Mouse (Mus musculus) CH12.LX (cell line): ENCODE data around the gene Fra10ac1. TPM values are rescaled to one million over a fixed set of nuclear protein-coding genes. Genes with fewer than 3 reads are reported as not detected.

ENCODE experiments used
- DNase-seq: peaks from one replicate; pipeline ENCODE4 v3.0.0-alpha.2; 2013; ENCODE audit errors: extremely low read depth
- H3K27ac ChIP-seq: 2 replicates; pipeline ENCODE4 v1.5.1; 2012; ENCODE audit warnings: low read depth, mild to moderate bottlenecking, control low read depth, moderate library complexity; ENCODE audit not compliant: insufficient read depth
- H3K27me3 ChIP-seq: replicated peaks from 2 replicates; pipeline ENCODE3; 2012; ENCODE audit warnings: inconsistent platforms
- H3K36me3 ChIP-seq, 2 experiments: replicated peaks in 1 of 2; 2 replicates each; pipeline versions ENCODE3 to v1.6.1; 2012; ENCODE audit warnings: inconsistent platforms in 1 of 2, low read length in 1 of 2, mild to moderate bottlenecking in 1 of 2, mixed read lengths in 1 of 2, moderate library complexity in 1 of 2; ENCODE audit not compliant: control insufficient read depth in 1 of 2, insufficient read depth in 1 of 2
- H3K4me1 ChIP-seq, 2 experiments: 2 replicates each; pipeline ENCODE4 v1.6.1; 2012; ENCODE audit warnings: inconsistent platforms in 1 of 2, moderate library complexity in 1 of 2; ENCODE audit not compliant: insufficient read depth in 2 of 2, control insufficient read depth in 1 of 2
- H3K4me2 ChIP-seq: 2 replicates; pipeline ENCODE4 v1.6.1; 2012; ENCODE audit warnings: low read depth, mild to moderate bottlenecking, control low read depth; ENCODE audit not compliant: poor library complexity, insufficient read depth, severe bottlenecking
- H3K4me3 ChIP-seq, 3 experiments: fragments of 150-350 bp in 1 of 3; sonication (generic) in 1 of 3; replicated peaks in 1 of 3; 2 replicates each; pipeline versions ENCODE3 to v1.5.1; 2011 to 2012; ENCODE audit warnings: low read depth in 2 of 3, low read length in 2 of 3, mild to moderate bottlenecking in 2 of 3, moderate library complexity in 2 of 3, control low read depth in 1 of 3, improper control_type of control experiment in 1 of 3, inconsistent platforms in 1 of 3, mixed read lengths in 1 of 3; ENCODE audit not compliant: poor library complexity in 1 of 3
- H3K79me2 ChIP-seq: replicated peaks from 2 replicates; pipeline ENCODE4 v1.6.1; 2012; ENCODE audit warnings: mild to moderate bottlenecking, moderate library complexity; ENCODE audit not compliant: control insufficient read depth, poor library complexity, insufficient read depth, severe bottlenecking; ENCODE audit errors: extremely low read depth
- H3K9ac ChIP-seq: 2 replicates; pipeline ENCODE4 v1.6.1; 2012; ENCODE audit warnings: low read depth, mild to moderate bottlenecking, control low read depth, moderate library complexity; ENCODE audit not compliant: insufficient read depth
- H3K9me3 ChIP-seq: replicated peaks from 2 replicates; pipeline ENCODE3; 2012; ENCODE audit warnings: low read length, inconsistent platforms, mixed read lengths
- CHD2 ChIP-seq: IDR thresholded peaks from 2 replicates; pipeline ENCODE4 v1.6.1; 2011; ENCODE audit warnings: low read length, improper control_type of control experiment
- E2F4 ChIP-seq: IDR thresholded peaks from 2 replicates; pipeline ENCODE4 v1.6.1; 2011; ENCODE audit warnings: low read depth, low read length, improper control_type of control experiment; ENCODE audit not compliant: insufficient replicate concordance
- EP300 ChIP-seq: IDR thresholded peaks from 2 replicates; pipeline ENCODE4 v1.6.1; 2011; ENCODE audit warnings: low read length, improper control_type of control experiment
- ETS1 ChIP-seq: conservative IDR thresholded peaks from 2 replicates; pipeline ENCODE4 v1.6.1; 2012; ENCODE audit warnings: low read depth, mild to moderate bottlenecking, inconsistent platforms, low read length, improper control_type of control experiment, moderate library complexity
- GABPA ChIP-seq: IDR thresholded peaks from 2 replicates; pipeline ENCODE4 v1.6.1; 2012; ENCODE audit warnings: low read depth, low read length, improper control_type of control experiment, inconsistent platforms; ENCODE audit not compliant: insufficient replicate concordance
- HCFC1 ChIP-seq: IDR thresholded peaks from 2 replicates; pipeline ENCODE4 v1.6.1; 2012; ENCODE audit warnings: low read depth, mild to moderate bottlenecking, inconsistent platforms, low read length, improper control_type of control experiment
- KAT2A ChIP-seq: IDR thresholded peaks from 2 replicates; pipeline ENCODE4 v1.6.1; 2012; ENCODE audit warnings: low read length, improper control_type of control experiment, inconsistent platforms; ENCODE audit not compliant: insufficient replicate concordance
- MEF2A ChIP-seq: IDR thresholded peaks from 2 replicates; pipeline ENCODE4 v1.6.1; 2014; ENCODE audit warnings: low read depth, mild to moderate bottlenecking, inconsistent platforms, low read length, improper control_type of control experiment, borderline replicate concordance
- MXI1 ChIP-seq: IDR thresholded peaks from 2 replicates; pipeline ENCODE4 v1.6.1; 2011; ENCODE audit warnings: mild to moderate bottlenecking, low read depth, low read length, improper control_type of control experiment
- MYC ChIP-seq: IDR thresholded peaks from 2 replicates; pipeline ENCODE4 v1.6.1; 2011; ENCODE audit warnings: low read depth, mild to moderate bottlenecking, improper control_type of control experiment, low read length
- NRF1 ChIP-seq: IDR thresholded peaks from 2 replicates; pipeline ENCODE4 v1.6.1; 2014; ENCODE audit warnings: low read depth, mild to moderate bottlenecking, inconsistent platforms, low read length, improper control_type of control experiment, moderate library complexity
- PAX5 ChIP-seq: IDR thresholded peaks from 2 replicates; pipeline ENCODE4 v1.6.1; 2012; ENCODE audit warnings: low read length, inconsistent platforms, mixed read lengths
- RCOR1 ChIP-seq: conservative IDR thresholded peaks from 2 replicates; pipeline ENCODE4 v1.6.1; 2012; ENCODE audit warnings: low read depth, mild to moderate bottlenecking, inconsistent platforms, low read length, improper control_type of control experiment
- SIN3A ChIP-seq: IDR thresholded peaks from 2 replicates; pipeline ENCODE4 v1.6.1; 2012; ENCODE audit warnings: low read length, improper control_type of control experiment, inconsistent platforms
- TBP ChIP-seq: conservative IDR thresholded peaks from 2 replicates; pipeline ENCODE4 v1.6.1; 2011; ENCODE audit warnings: low read depth, low read length, improper control_type of control experiment
- TCF12 ChIP-seq: IDR thresholded peaks from 2 replicates; pipeline ENCODE4 v1.6.1; 2014; ENCODE audit warnings: low read depth, mild to moderate bottlenecking, inconsistent platforms, low read length, improper control_type of control experiment
- ZKSCAN1 ChIP-seq: IDR thresholded peaks from 2 replicates; pipeline ENCODE4 v1.6.1; 2012; ENCODE audit warnings: low read depth, inconsistent platforms, low read length, improper control_type of control experiment, borderline replicate concordance
- ZMIZ1 ChIP-seq: IDR thresholded peaks from 2 replicates; pipeline ENCODE4 v1.6.1; 2012; ENCODE audit warnings: low read depth, mild to moderate bottlenecking, inconsistent platforms, low read length, improper control_type of control experiment
- ZNF384 ChIP-seq: IDR thresholded peaks from 2 replicates; pipeline ENCODE4 v1.6.1; 2012; ENCODE audit warnings: low read depth, low read length, improper control_type of control experiment, inconsistent platforms
- dilution Hi-C: fragments of 300-500 bp; cut with MboI; formaldehyde crosslinking; loops from 2 replicates; pipeline ENCODE4 v1.14.3; 2020; ENCODE audit warnings: low sequenced_read_pairs; ENCODE audit not compliant: extremely low pct_unique_long_range_greater_than_20kb, extremely low pct_ligation_motif_present
- in situ Hi-C: fragments of 300-500 bp; cut with MboI; formaldehyde crosslinking; loops from 3 replicates; pipeline ENCODE4 v1.14.3; 2019; ENCODE audit warnings: low sequenced_read_pairs, low pct_ligation_motif_present, low pct_unique_long_range_greater_than_20kb, mixed read lengths
- polyA plus RNA-seq: library from polyadenylated mRNA; unstranded; fragments of >175 nt; gene quantifications from 2 replicates; pipeline ENCODE4 v1.2.1, GENCODE M21; 2012; ENCODE audit warnings: low read depth; ENCODE audit not compliant: insufficient read length
- total RNA-seq, 2 experiments: library from RNA; depleted of rRNA; stranded (reverse); fragments of 300-350 nt in 1 of 2; fragments of >200 nt in 1 of 2; gene quantifications; 2 replicates each; pipeline ENCODE4 v1.2.3; 2012 to 2014

Fra10ac1 gene
- total and polyA plus RNA-seq, 3 experiments, result 21.1 to 50.4 (median 21.6) TPM

DNA sequence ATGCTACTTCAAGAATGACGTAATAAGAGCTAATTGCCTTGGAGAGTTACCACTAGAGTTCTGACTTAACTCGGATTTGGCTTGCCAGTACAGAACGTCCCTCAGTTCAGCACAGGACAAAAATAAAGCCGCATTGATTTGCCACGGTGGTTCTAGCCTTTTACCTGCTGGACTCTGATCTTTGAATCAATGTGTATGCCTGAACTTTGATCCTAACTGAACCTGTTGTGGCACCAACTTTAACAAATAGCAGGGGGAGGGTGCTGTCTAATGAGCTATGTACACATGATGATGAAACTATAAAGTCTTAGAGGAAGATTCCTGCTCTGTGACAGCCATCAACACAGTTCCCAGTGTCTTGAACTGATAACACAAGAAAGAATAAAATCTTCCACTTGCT is 32.5 kb downstream of the Fra10ac1 start:
- Histone ChIP-seq H3K4me3 (no peak overlapping the region), H3K4me2 (no peak overlapping the region), H3K9me3 (peaks cover 4% of the 10 kb centered on the region), H3K27me3 (no peaks in the 10 kb centered on the region), H3K79me2 (no peaks in the 10 kb centered on the region), H3K36me3 (peaks cover 20 to 65% of the 10 kb centered on the region in 2 experiments)
- dilution Hi-C loops, result no loop called here
- TF ChIP-seq E2F4 (no peak), NRF1 (no peak), ETS1 (no peak), TCF12 (no peak), TBP (no peak), RCOR1 (no peak), KAT2A (no peak)
- TF ChIP-seq, all 38 proteins: peak for 0
- no peak overlapping the region for H3K9ac ChIP-seq
- no peak overlapping the region for H3K27ac ChIP-seq
- no peaks in the 10 kb centered on the region; a peak in 1 of 4 replicates for H3K4me1 ChIP-seq
- DNase-seq, result no peak
- in situ Hi-C loops, result loop anchor here (25.0 kb wide), 1 partner anchor 229 kb away; no protein-coding TSS in a partner anchor

DNA sequence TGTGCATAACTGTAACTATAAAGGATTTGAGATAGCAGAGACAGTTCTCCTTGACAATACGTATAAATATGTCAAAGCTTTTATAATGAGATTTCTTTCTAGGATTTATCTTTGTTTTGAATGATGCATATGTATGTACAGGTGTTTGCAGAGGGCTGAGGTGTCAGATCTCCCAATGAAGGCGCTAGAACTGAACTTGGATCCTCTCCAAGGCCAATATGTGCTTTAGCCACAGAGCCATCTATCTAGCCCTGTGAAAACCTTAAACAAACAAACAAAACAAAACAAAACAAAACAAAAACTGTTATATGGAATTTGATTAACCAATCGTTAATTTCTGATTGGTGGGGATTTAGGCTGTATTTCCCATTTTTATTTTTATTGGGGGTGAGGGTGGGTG is 33.4 kb downstream of the Fra10ac1 start:
- Histone ChIP-seq H3K9ac (no peak overlapping the region), H3K4me2 (no peak overlapping the region), H3K79me2 (no peaks in the 10 kb centered on the region), H3K9me3 (peaks cover 4% of the 10 kb centered on the region), H3K27ac (no peak overlapping the region), H3K4me1 (no peaks in the 10 kb centered on the region; a peak in 1 of 4 replicates), H3K27me3 (no peaks in the 10 kb centered on the region), H3K4me3 (no peak overlapping the region), H3K36me3 (peaks cover 20 to 63% of the 10 kb centered on the region in 2 experiments)
- DNase-seq, result no peak
- in situ Hi-C loops, result loop anchor here (25.0 kb wide), 1 partner anchor 228 kb away; no protein-coding TSS in a partner anchor
- dilution Hi-C loops, result no loop called here
- TF ChIP-seq SIN3A, result no peak
- no peak for TF ChIP-seq ZNF384
- no peak for TF ChIP-seq MXI1
- no peak for TF ChIP-seq HCFC1

DNA sequence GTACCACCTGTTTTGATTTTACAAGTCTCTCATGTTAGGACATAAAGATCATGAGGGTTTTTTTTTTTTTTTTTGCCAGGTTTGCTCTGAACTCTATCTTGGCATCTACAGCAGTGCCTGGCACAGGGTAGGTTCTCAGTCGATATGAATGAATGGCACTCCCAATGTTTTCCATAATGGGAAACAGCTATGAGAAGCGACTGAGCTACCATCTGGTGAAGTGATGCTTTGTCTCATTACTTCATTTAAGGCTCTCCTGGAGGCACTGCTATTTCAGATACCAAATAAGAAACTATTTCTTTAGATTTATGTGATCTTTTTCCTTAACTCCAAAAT is 36.6 kb downstream of the Fra10ac1 start:
- Histone ChIP-seq H3K36me3 (peaks cover 4 to 60% of the 10 kb centered on the region in 2 experiments), H3K79me2 (no peaks in the 10 kb centered on the region), H3K4me2 (no peak overlapping the region), H3K9me3 (no peaks in the 10 kb centered on the region), H3K27ac (no peak overlapping the region), H3K9ac (no peak overlapping the region), H3K4me1 (no peaks in the 10 kb centered on the region; a peak in 1 of 4 replicates), H3K27me3 (no peaks in the 10 kb centered on the region), H3K4me3 (no peak overlapping the region)
- TF ChIP-seq RCOR1 (no peak), PAX5 (no peak), EP300 (no peak), MYC (no peak), ZKSCAN1 (no peak), CHD2 (no peak), ETS1 (no peak), TCF12 (no peak), MEF2A (no peak), SIN3A (no peak), ZMIZ1 (no peak), GABPA (no peak)
- in situ Hi-C loops (loop anchor here (25.0 kb wide), 1 partner anchor 225 kb away; no protein-coding TSS in a partner anchor), dilution Hi-C loops (no loop called here)
- DNase-seq, result no peak
